Mouse (Mus musculus) heart, postnatal 14 days (tissue): ENCODE measurements at regions not wholly inside any gene's neighbourhood (a gene's known extent, or its start where the extent isn't known, plus 50 kb on each side); places are given as distances from the start of the nearest gene placed in this dataset.

Experiments used
- DNase-seq, 2 experiments: peaks; one replicate each; pipeline ENCODE4 v3.0.0; 2021 to 2022
- intact Hi-C: fragments of 180-260 bp; cut with DNase I; formaldehyde crosslinking; loops from one replicate; pipeline ENCODE4 v1.15.1; 2025

DNA sequence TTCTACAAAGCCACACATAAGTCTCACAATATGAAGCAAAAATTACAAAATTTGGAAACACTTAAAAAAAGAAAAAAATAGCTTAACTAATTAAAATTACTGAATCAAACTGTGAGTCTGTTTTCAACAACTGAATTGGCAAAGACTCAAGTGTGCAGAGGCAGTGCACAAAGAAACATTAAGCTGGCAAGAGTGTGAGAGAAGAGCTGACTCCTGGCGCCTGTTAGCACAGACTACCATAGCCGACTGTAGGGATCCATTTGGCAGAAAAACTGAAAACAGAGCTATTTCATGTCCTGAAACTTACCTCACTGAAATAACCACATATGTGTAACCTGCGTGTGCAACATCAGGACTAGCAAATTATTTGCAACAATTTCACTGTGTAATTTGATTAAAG lies 746.4 kb upstream of the Cypt12 start:
- intact Hi-C loops, result no loop called here
- DNase-seq, result no peak

DNA sequence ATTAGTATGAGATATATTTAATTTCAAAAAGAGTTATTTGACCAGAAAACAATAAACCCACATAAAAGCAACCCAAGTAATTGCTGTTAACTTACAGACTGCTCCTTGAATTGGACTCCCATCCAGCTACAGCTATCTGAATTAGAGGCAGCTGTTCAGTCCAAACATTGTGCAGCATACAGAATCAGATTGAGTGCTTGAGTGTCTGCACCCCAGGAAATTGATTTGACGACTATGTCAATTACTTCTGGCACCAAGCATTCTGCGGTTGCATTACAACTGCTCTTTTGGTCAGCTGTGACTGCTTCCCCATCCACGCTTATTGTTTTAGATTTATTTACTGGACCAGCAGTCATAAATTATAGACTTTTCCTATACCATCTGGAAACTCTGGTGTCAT lies 734.2 kb upstream of the Cypt12 start:
- no peak for DNase-seq
- intact Hi-C loops, result no loop called here

DNA sequence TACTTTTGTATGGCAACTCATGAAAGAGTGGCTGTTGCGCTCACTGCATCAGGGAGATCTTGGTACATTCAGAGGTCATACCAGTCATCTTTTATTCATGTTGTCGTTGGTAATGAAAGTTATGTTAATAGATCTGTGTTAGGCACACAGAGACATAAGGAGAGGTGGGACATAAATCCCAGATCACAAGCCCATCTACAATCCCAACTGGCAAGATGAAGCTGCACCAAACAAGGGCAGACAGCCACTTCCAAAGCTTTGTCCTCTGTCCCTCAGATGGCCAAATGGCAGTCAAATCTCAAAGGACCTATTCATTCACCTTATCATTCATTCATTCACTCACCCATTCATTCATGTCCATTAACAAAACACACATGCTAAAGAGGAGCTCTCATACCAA lies 731.4 kb upstream of the Cypt12 start:
- DNase-seq, result no peak
- intact Hi-C loops, result no loop called here

DNA sequence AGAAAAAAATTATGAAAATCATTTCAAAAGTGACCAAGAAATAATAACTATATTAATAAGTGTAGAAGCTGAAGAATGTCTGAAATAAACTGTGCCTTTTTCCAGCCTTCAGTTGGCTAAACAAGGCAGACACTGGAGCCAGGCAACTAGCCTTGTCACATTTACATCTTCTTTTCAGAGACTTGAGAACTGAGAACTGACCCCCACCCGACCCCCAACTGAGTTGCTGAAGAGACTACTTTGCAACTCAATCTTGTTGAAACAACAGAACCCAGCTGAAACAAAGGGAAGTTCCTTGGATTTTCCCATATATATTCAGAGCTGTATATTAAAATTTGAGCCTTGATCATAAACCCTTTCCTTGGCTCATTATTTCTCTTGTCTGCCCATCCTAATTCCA lies 709.8 kb upstream of the Cypt12 start:
- intact Hi-C loops, result no loop called here
- DNase-seq, result no peak

DNA sequence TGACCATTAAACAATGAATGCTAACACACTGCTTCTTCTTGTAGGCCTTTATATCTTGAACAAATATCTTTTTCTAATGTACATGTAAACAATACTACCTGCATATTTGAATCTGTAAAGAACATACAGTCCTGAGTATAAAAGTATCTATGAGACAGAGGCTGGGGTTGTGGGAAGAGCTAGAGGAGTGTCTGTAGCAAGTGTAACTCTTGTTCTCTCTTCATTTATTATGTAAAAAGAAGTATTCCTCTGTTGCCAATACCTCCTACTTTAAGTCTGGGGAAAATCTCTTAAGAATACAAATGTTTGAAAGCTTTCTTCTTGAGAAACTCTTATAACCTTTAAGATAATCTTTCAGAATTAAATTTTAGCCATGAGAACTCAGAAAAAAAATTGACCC lies 689.8 kb upstream of the Cypt12 start:
- DNase-seq, result no peak
- intact Hi-C loops, result no loop called here

DNA sequence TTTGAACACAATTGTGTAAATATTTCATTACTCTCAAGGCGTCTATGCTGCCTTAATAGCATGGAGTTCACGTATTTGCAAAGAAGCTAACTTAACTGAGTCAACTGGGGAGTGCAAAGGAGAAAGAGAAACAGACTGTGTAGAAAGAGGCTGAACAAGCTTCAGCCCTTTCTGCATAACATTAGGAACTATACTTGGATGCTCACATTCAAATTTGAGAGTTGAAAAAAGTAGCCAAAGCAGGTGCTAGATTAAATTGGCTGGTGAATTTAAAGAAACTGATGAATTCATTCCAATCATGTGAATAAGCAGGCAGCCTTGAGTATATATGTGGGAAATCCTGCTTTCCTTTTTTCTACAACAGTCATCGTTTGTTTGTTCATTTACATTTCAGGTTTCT lies 689.1 kb upstream of the Cypt12 start:
- intact Hi-C loops, result no loop called here
- no peak for DNase-seq

DNA sequence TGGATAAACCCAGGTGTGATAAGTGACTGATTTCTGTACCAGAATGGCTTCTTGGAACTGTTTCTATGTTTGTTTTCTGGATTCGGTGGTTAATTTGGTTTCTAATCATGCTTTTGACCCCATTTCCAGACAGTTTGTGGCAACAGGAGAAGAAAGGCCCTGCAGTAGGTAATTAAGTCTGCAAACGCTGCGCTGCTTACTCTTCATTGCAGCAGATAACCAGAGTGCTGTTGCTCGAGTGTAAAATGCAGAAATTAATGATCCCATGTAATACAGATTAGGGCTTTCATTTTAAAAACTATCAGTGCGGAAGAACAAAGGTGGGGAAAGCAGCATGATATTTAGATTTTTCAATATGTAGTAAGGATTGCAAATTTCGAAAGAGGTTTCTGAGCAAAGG lies 667.0 kb upstream of the Cypt12 start:
- intact Hi-C loops, result no loop called here
- DNase-seq, result no peak

DNA sequence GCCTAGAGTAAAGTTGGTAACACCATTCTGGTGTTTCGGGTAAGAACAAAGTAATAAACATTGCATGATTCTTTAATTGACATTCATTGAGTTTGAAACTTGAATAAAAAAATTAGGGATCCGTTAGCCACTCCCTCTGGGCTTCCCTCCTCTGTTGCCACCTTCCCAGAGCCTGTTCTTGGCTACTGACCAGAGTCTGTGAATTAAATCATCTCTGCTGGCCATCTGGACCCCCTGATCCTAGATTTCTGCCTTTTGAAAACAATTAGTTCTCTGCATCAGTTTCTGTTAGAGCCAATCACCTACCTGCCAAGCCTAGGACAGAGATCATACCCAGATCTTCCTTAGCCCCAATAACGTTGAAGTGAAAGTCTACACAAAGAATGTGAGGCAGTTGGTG lies 665.3 kb upstream of the Cypt12 start:
- intact Hi-C loops, result no loop called here
- no peak for DNase-seq

DNA sequence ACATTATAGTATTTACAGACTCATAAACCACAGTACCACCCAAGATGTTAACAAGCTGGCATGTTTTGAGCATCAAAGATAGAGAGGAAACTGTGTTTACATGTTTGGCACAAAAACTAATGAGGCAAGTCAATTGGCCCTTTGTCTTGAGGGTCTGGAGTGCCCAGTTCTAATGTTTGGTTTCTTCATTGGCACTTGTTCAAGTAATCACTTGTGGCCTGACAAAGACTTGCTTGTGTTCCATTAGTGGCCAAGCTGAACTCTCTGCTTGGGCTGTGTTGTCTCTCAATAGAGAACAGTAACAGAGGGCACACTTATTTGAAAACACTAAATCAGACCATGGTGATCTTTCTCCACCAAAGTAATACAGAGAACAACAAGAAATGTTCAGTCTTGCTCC lies 630.7 kb upstream of the Cypt12 start:
- no peak for DNase-seq
- intact Hi-C loops, result no loop called here

DNA sequence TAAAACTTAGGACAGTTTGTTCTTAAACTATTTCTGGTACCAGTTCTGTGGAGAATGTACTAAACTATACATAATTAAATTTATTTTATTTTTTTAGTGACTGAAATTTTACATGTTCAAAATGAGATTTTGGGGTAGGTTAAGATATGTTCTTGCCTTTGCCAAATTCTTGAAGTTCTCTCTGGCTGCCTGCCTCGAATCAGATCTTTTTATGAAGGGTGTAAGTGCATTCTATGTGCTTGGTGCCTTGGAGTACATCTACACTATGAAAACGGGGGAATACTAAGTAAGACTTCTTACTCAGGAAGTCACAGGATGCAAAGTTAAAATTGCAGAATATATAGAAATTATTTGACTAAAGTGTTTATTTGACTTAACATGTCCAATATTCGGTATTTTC lies 629.8 kb upstream of the Cypt12 start:
- intact Hi-C loops, result no loop called here
- no peak for DNase-seq

DNA sequence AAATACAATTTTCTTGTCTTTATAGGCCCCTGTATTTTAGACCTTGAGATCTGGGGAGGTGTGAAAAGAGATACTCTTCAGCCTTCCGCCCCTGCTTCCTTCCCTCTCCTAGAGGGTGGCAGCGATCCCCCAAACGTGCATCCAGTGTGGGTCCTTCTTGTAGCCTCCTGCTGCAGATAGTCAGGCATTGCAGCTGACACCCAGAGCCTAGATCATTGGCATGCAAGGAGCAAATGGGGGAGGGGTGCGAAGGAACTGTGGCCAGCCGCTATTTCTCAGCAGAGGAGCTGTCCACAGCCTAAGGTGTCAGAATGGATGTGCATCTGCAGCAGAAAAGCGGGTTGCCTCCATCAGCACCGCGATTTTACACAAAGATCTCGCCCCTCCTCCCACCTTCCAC lies 629.0 kb upstream of the Cypt12 start:
- DNase-seq, result peak; percentile 17 to 46
- intact Hi-C loops, result no loop called here

DNA sequence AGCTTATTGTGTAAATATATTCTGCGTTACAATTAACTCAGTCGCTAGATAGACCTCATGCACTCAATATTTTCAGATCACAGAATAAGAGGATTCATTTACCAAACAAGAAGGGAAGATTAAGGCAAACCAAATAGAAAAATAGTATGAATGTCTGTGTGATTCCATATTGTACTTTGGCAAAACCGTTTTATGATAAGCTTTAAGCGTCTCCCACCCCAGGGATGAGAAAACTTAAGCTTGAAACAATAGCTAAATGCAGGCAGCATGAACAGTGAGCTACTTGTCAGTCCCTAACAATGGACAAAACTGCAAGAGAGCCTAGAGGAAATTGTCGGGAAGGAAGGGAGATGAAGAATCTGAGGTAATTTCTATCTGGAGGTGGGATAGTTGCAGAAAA lies 628.3 kb upstream of the Cypt12 start:
- intact Hi-C loops, result no loop called here
- no peak for DNase-seq

DNA sequence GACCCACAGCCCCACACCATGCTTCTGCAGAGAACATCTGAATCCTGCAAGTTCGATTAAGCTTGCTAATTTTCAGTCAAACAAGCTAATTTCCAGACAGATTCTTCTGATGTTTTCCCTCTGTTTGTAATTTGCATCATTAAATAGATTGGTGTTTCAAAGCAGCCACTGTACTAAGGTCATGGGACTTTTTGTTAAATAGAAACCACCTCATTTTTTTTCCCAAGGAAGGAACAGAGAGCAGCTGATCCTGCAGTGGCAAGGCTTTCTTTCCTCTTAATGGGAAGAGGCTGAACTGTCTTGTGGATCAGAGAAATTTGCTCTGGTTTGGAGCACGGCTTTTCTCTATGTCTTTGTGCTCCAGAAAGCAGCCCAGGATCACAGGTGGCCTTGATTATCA lies 625.9 kb upstream of the Cypt12 start:
- intact Hi-C loops, result no loop called here
- no peak for DNase-seq

DNA sequence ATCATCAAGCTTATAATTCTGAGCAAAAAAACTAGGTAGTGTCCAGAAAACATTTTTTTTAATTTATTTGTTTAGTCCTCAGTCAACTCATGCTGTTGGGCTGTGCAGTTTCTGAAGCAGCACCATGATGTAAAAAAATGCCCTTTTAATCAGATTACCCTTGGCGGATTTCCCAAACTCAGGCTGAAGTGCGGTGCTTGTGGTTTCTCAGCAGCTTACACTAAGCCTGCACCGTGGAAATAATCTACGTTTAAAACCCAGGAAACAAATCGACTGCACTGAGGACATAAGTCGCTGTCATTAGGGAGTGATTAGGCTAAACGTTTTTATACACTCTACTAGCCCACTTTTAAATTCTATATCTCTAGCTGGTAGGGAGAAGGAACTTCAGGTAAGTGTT lies 623.4 kb upstream of the Cypt12 start:
- DNase-seq, result no peak
- intact Hi-C loops, result no loop called here

DNA sequence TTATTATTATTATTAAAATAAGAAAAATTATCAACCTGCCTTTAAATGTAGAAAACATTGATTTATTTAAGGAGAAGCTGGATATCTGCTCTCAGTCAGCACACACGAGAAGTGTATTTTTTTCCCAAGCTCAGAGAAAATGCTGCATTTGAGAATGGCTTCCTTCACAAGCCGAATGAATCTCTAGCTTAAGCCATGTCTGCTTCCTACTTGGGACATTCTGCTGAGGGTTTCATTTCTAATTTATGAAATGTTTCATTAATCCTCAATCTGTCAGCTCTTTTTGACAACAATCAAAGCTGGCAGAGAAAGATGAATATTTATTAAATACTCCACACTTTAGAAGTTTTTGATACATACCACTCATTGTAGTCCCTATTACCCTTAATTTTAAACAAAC lies 622.4 kb upstream of the Cypt12 start:
- DNase-seq, result no peak

DNA sequence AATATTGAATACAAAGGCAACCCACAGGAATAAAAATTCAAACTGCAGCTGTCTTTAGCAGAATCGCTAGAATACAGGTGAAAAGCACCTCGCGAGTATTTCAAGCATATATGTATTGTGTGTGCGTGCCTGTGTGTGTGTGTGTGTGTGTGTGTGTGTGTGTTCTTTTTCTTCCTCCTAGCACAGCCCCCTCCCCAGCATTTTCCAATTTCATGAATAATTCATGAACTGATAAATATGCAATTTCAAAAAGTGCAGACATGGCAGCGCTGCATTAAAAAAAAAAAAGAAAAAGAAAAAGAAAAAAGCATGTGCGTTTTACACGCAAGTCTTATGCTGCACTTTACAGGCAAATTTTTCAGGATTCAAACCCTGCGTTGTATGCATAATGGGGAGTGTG lies 621.9 kb upstream of the Cypt12 start:
- intact Hi-C loops, result no loop called here
- no peak for DNase-seq

More for the DNA sequence above, 622.4 kb upstream of the Cypt12 start:
- intact Hi-C loops, result no loop called here

DNA sequence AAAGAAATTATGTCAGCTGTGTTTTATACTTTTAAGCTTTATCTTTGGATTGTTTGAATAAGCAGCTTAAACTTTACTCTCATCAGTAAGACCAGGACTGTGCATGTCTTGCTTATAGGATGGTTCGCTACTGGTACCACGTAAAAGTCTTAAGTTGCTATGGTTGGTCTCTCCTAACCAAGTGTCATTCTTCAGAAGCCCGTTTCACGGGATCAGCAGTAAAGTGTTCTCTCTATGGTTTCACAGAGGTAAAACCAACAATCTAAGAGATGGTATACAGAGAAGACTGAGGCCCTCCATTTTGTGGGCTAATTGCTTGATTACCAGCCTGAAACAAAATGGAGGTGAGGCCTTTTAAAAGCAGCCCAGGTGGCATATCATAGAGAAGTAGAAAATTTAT lies 621.4 kb upstream of the Cypt12 start:
- intact Hi-C loops, result no loop called here

DNA sequence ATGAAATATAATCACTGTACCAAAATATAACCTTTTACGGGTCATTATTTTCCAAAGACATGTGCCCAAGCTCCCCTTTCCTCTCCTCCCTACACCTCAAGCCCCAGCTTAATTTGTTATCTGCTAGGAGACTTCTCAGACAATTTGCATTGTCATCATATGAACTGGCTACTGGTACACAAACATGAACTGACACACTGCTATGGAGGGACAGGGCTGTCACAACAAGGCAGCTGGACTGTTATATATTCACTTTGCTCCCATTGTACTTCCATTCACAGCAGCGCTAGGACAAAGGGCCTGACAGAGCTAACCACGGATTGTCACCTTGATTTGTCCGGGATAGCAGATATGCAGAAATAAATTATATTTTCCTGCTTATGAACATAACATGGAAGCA lies 620.5 kb upstream of the Cypt12 start:
- DNase-seq, result no peak
- intact Hi-C loops, result no loop called here

More for the DNA sequence above, 621.4 kb upstream of the Cypt12 start:
- DNase-seq, result no peak

DNA sequence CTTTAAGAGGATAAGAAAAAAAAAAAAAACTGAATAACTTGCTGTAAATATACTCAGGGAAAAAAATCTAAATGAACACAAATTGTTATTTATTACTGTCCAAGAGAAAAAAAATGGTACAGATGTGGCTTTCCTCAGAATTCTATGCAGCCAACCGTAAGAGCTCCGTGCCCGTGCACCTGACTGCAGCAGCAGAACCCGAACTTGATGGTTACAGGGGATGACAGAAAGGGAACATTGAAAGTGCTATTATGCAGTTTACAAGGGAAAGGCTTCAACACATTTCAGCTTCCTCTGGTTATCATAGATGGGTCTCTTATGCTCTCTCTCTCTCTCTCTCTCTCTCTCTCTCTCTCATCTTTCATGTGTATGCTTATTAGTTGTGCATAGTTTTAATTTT lies 618.8 kb upstream of the Cypt12 start:
- no peak for DNase-seq
- intact Hi-C loops, result no loop called here

DNA sequence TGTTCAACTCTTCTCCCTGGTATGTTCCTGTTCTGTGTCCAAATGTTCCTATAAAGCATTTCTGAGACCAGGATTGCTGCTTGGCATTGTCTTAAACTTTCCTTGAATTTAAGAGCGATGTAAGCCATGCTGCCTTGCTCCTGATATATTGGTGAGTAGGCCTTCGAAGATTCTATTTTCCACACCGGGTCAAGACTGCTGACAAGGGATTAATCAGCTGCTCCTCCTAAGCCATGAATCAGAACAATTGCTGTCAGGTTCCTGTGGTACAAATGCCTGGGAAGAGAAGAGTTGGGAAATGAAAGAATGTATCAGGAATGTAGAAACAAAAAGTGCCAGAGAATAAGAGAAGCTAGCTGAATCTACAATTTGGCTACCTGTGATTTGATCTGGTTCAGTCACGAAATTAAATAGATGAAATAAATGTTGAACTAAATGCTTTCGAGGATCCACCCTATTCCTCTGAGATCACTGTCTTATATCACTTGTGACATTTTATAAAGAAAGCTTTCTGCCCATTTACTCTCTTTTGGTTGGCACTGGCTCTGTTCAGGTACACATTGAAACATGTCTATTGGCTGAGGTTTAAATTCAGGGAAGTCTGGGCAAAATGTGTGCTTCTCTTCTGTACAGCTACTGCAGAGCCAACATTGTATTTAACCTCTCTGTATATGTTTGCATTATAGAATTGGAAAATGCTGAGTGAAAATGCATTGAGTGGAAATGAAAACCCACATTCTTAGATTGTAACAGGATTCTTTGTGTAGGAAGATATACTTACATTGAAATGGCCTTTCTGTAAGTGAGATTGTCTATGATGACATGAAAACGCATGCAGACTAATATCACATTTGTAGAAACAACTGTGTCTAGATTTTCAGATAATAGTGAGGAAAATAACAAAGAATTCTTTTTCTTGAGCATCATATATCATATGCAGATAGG lies 617.5 kb upstream of the Cypt12 start:
- intact Hi-C loops, result no loop called here
- DNase-seq, result no peak

DNA sequence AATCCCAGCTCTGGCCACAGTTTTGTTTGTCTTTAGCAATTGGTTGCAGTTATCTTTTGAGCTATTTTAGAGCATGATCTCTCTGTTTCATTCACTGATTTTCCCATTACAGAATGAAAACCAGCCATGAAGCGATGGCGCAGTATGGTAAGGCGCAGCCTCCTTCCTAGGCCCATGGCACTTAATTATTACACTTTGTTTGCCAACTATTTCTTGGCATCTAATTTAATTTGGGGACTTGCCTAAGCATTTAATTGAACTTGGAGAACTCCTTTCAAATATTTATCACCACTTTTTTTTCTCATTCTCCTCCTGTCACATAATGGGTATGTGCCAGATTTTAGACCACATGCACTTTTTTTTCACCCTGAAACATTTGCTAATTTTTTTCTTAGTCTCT lies 588.0 kb upstream of the Cypt12 start:
- intact Hi-C loops, result no loop called here

More for the DNA sequence above, 588.0 kb upstream of the Cypt12 start:
- DNase-seq, result no peak
